Mouse (Mus musculus) left cerebral cortex, adult 8-10 months (tissue): Measurements from ENCODE around the gene Tmprss2. TPM values are rescaled to one million over a fixed set of nuclear protein-coding genes. Genes with fewer than 3 reads are reported as not detected.
"Not testable (repeated sequence)": the region's sequence is repeated elsewhere in the genome, so short reads cannot be mapped to it uniquely, and the experiment has no call there.

Source experiments
- DNase-seq, 2 experiments: peaks; one replicate each; pipeline ENCODE4 v3.0.0; 2022; ENCODE audit warnings: low spot score in 2 of 2
- total RNA-seq, 4 experiments: library from RNA; stranded (reverse); gene quantifications; 2 replicates each; pipeline ENCODE4 v1.2.4; 2022

Gene Tmprss2
- total RNA-seq, 4 experiments from 2014 or later: 0.32 TPM; not detected in 3

DNA sequence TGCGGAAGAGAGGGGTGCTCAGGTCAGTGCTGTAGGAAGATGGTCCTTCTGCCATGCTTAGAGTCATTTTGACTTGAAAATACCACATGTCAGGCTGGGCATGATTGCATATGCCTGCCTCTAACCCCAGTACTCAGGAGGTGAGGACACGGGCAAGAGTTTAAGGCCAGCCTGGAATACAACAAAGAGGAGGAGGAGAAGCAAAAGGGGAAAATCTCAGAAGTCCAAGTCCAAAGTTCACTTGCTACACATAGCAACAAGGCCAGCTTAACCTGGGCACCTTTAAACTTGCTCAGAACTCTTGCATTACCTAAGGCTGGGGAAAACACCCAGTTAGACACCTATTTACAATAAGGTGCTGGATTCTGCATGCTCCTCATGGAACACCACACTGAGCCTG is 19.5 kb downstream of the Tmprss2 start:
- no peak for DNase-seq

GRCm38 (mm10) chr16:97582876-97583275 is 28.1 kb downstream of the Tmprss2 start:
- DNase-seq: not testable (repeated sequence)

DNA sequence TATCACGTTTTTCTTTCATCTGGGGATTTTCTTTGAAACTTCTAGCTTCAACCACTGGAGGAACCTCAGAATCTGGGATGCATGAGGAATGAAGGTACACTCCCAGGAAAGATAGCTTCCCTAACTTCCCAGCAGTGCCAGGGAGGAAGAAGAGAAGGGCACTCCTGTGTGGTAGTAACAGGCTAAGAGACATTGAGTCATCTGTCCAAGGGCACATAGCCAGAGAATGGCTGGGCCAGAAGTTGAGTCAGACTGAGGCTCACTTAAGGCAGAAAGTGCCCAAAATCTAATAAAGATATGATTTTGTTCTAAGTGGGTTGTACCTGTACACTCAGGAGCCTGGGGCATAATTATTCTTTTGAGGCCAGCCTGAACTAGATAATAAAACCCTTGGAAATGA is 41.6 kb downstream of the Tmprss2 start:
- no peak for DNase-seq

DNA sequence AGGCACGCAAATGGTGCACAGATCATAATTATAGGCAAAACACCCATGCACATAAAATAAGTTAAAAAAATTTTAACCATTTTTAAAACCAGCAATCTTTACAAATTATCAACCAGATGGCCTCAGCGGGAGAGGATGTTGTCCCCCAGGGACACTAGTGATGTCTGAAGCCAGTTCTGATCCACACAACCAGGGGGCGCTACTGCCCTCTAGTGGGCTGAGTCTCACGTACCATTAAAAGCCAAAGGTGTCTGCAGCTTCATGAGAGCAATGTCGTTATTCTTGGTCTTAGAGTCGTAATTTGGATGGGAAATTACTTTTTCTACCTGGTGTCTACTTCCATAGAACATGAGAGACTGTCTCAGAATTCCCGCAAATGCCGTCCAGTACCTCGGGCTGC is 42.3 kb downstream of the Tmprss2 start:
- peak in 1 of 2 experiments; percentile 24 for DNase-seq

- no peak for DNase-seq
These were observed 66.7 kb downstream of the Tmprss2 start for GRCm38 (mm10) chr16:97544340-97544739.

GRCm38 (mm10) chr16:97536859-97537258 is 74.1 kb downstream of the Tmprss2 start:
- no peak for DNase-seq

- DNase-seq: peak; percentile 8 to 12
These were observed 75.1 kb downstream of the Tmprss2 start for GRCm38 (mm10) chr16:97535808-97536413.

DNA sequence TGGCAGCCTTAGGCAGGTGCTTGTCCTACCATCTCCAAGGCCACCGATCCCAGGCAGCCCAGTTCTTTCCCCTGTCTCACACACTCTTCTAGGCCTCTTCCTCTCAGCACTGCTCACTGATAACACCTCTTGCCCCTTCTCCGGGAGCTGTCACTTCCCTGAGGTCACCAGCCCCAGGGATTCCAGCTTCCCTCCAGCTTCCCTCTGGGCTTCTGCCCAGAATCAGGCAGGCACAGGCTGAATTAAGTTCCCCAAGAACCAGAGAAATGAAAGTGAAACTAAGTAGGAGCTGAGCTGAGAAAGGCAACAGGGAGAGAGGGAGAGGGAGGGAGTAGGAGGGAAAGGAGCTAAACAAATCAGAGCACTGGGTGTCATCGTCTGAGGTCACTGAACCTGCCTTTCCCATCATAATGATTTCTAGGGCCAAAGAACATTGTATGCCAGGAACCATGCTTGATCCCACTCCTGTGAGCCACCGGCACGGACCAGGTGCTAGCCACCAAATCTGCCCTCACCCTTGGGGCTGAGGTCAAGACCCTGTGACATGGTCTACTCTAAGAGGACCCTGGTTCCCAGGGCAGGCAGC is 76.0 kb downstream of the Tmprss2 start:
- peak; percentile 23 to 37 for DNase-seq

- no peak for DNase-seq
These were observed 76.5 kb downstream of the Tmprss2 start for GRCm38 (mm10) chr16:97534448-97534847.

DNA sequence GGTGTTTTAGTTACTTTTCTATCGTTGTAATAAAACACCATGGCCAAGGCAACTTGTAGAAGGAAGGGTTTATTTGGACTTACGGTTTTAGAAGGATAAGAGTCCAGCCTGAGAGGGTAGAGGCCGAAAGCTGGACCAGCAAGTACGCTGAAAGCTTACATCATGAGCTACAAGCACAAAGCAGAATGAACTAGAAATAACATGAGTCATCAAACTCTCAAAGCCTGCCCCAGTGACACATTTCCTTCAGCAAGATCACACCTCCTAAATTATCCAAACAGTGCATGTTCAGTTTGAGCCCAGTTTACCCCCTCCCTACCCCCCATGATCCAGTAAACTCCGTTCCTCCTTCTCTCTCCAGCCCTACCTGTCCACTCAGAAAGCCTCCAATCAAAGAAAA is 77.2 kb downstream of the Tmprss2 start:
- no peak for DNase-seq

- no peak for DNase-seq
These were observed 77.9 kb downstream of the Tmprss2 start for GRCm38 (mm10) chr16:97533126-97533525.

DNA sequence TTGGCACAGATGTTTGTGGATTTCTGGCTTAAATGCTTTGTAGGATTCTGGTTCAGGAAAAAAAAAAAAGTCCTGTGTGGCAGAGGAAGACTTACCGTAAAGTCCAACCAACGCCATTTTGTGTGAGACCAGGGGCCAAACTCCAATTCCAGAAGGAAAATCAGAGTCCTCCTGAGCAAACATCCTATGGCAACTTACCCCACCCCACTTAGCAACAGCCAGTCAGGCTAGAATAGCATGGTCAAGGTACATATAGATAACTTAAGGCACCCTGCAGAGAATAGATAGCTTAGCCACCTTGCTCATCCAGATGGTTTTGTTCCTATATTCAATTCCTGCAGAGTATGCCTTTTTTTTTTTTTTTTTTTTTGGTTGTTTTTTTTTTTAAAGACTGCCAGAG is 81.8 kb downstream of the Tmprss2 start:
- no peak for DNase-seq

GRCm38 (mm10) chr16:97523024-97523423 is 88.0 kb downstream of the Tmprss2 start:
- peak; percentile 11 to 51 for DNase-seq

GRCm38 (mm10) chr16:97521983-97522382 is 89.0 kb downstream of the Tmprss2 start:
- DNase-seq: no peak

DNA sequence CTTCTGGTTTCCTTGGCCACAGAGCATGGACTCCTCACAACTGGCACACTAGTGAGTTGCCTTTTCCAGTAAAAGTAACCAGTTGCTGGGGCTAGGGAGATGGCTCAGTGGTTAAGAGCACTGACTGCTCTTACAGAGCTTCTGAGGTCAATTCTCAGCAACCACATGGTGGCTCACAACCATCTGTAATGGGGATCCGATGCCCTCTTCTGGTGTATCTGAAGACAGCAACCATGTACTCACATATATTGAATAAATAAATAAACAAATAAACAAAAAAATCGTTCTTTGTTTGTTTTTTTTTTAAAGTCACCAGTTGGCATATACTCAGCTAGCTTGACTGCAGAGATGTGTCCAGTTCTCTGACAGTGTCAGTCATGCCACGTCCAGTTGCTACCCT is 94.7 kb downstream of the Tmprss2 start:
- DNase-seq: no peak

Other genes with a start within 250 kb of the Tmprss2 start
- 1 to 10 TPM; 1.1 to 7.5 (median 2.6) TPM for gene Mx1, start 148.3 kb downstream of the Tmprss2 start, total RNA-seq
- not detected for gene Fam3b, start 96.4 kb downstream of the Tmprss2 start, total RNA-seq
- 1 to 10 TPM in 3 of 4 experiments, under 1 TPM in 1; 0.51 to 1.1 (median 1.0) TPM for gene Ripk4, start 152.6 kb upstream of the Tmprss2 start, total RNA-seq
- gene Prdm15, start 240.7 kb upstream of the Tmprss2 start, total RNA-seq: 10 to 100 TPM; 15.1 to 23.2 (median 17.4) TPM